Mouse (Mus musculus): ENCODE results near the gene Lcn5. TPM values are rescaled to one million over a fixed set of nuclear protein-coding genes. Genes with fewer than 3 reads are reported as not detected.
"Not testable (repeated sequence)": the region's sequence is repeated elsewhere in the genome, so short reads cannot be mapped to it uniquely, and the experiment has no call there.

Lcn5 gene
- polyA plus RNA-seq, 1 experiment: not detected

DNA sequence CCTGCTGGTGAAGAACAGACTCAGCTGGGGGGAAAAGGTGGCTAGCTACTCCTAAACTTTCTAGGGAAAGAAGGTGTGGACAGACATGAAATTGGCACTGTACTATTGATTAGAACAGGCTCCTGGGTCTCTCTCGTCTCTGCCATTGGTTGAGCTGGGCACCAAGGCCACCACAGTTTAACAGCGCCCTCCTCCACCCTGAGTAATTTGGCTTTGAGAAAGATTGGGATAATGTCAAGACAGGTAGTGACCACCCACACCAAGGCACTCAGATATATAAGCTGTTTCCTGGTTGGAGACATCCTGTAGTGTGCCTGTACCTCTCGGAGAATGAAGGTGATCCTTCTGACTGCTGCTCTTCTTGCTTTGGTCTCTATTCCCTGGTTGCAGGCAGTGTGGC is 18.7 kb downstream of the Lcn5 start, which contains the start of gene Lcn6:
Gene Lcn6 (plus strand): TSS at position 301 of the 400 bp plus-strand sequence.
- no peak within 1 kb of the TSS for H3K27ac ChIP-seq (ENCODE audit: control insufficient read depth, insufficient read depth, low read depth, low read length)
- no peaks in the 10 kb centered on the region for H3K36me3 ChIP-seq (ENCODE audit: control insufficient read depth, insufficient read depth, low read length)
- H3K4me1 ChIP-seq (ENCODE audit: control insufficient read depth, insufficient read depth, low read length): no peaks in the 10 kb centered on the region
- no peak within 1 kb of the TSS for H3K4me3 ChIP-seq (ENCODE audit: control insufficient read depth, low read depth, low read length)
- H3K27me3 ChIP-seq (ENCODE audit: control insufficient read depth, insufficient read depth, low read length): no peaks in the 10 kb centered on the region
- TF ChIP-seq CTCF (IDR thresholded peaks at IDR 0.05; ENCODE audit: control insufficient read depth, insufficient read depth, insufficient replicate concordance, low read depth, low read length): no peak
- no peak for TF ChIP-seq POLR2A (IDR thresholded peaks at IDR 0.05; ENCODE audit: control insufficient read depth, low read depth, low read length)

DNA sequence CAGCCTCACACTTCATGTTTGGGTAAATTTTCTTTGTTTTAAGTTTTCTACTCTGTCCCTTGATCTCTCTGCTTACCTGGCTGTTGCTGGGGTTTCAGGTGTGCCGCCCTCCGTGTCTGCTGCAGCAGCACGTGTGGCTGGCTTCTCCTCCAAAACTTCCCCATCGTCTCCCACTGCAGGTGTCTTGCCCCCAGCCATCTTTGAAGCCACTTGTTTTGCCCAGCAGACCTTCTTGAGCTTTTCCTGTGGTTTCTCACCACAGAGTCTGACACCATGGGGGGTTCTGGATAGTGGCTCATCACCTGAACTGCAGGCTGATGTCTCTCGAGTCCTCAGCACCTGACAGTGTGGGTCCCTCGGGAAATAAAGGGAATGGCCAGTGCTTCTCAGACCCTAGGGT is 21.8 kb downstream of the Lcn5 start:
- Histone ChIP-seq H3K4me3 (ENCODE audit: control insufficient read depth, low read depth, low read length) (no peak overlapping the region), H3K27me3 (ENCODE audit: control insufficient read depth, insufficient read depth, low read length) (no peaks in the 10 kb centered on the region), H3K27ac (ENCODE audit: control insufficient read depth, insufficient read depth, low read depth, low read length) (no peak overlapping the region), H3K4me1 (ENCODE audit: control insufficient read depth, insufficient read depth, low read length) (no peaks in the 10 kb centered on the region), H3K36me3 (ENCODE audit: control insufficient read depth, insufficient read depth, low read length) (no peaks in the 10 kb centered on the region)
- no peak for TF ChIP-seq POLR2A (IDR thresholded peaks at IDR 0.05; ENCODE audit: control insufficient read depth, low read depth, low read length)
- TF ChIP-seq CTCF (IDR thresholded peaks at IDR 0.05; ENCODE audit: control insufficient read depth, insufficient read depth, insufficient replicate concordance, low read depth, low read length): no peak

DNA sequence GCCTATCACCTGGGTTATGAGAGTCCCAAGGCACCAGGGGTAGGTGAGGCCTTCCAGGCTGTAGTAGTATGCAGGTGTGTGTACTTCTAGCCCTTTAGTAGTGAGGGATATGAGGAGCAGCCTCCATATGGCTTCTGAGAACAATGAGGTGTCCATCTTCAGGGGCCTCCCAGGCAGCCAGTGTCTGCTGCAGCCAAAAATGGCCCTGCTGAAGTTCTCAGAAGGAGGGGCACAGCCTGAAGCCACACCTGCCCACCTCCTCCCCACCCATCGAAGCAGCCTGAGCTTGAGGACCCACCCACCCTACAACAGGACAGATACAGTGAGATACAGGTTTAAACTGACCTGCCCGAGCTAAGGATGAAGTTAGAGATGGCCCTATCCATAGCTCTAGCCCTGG is 24.7 kb downstream of the Lcn5 start, which contains the start of gene Lcn10:
Gene Lcn10 (plus strand): TSS at position 301 of the 400 bp plus-strand sequence.
- Histone ChIP-seq H3K4me1 (ENCODE audit: control insufficient read depth, insufficient read depth, low read length) (no peaks in the 10 kb centered on the region), H3K36me3 (ENCODE audit: control insufficient read depth, insufficient read depth, low read length) (no peaks in the 10 kb centered on the region), H3K4me3 (ENCODE audit: control insufficient read depth, low read depth, low read length) (no peak within 1 kb of the TSS), H3K27me3 (ENCODE audit: control insufficient read depth, insufficient read depth, low read length) (no peaks in the 10 kb centered on the region), H3K27ac (ENCODE audit: control insufficient read depth, insufficient read depth, low read depth, low read length) (no peak within 1 kb of the TSS)
- TF ChIP-seq POLR2A (IDR thresholded peaks at IDR 0.05; ENCODE audit: control insufficient read depth, low read depth, low read length) (no peak), CTCF (IDR thresholded peaks at IDR 0.05; ENCODE audit: control insufficient read depth, insufficient read depth, insufficient replicate concordance, low read depth, low read length) (no peak)

DNA sequence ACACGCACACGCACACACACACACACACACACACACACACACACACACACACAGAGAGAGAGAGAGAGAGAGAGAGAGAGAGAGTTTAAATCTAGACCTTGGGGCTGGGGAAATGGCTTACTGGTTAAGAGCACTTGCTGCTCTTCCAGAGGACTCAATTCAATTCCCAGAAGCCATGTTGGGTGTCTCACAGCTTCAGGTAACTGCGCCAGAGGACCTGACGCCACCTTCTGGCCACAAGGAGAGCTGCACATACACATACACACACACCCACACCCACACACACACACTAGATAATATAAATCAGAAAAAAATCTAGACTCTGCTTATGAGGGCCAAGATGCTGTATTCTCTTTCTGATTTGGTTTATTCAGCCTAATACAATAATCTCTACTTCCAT is 29.2 kb downstream of the Lcn5 start:
- Histone ChIP-seq H3K27ac (ENCODE audit: control insufficient read depth, insufficient read depth, low read depth, low read length) (no peak overlapping the region), H3K4me1 (ENCODE audit: control insufficient read depth, insufficient read depth, low read length) (no peaks in the 10 kb centered on the region), H3K36me3 (ENCODE audit: control insufficient read depth, insufficient read depth, low read length) (no peaks in the 10 kb centered on the region), H3K4me3 (ENCODE audit: control insufficient read depth, low read depth, low read length) (no peak overlapping the region), H3K27me3 (ENCODE audit: control insufficient read depth, insufficient read depth, low read length) (no peaks in the 10 kb centered on the region)
- TF ChIP-seq CTCF (IDR thresholded peaks at IDR 0.05; ENCODE audit: control insufficient read depth, insufficient read depth, insufficient replicate concordance, low read depth, low read length) (peak; percentile 37; the same call in 1 of the 2 replicates), POLR2A (IDR thresholded peaks at IDR 0.05; ENCODE audit: control insufficient read depth, low read depth, low read length) (no peak)

DNA sequence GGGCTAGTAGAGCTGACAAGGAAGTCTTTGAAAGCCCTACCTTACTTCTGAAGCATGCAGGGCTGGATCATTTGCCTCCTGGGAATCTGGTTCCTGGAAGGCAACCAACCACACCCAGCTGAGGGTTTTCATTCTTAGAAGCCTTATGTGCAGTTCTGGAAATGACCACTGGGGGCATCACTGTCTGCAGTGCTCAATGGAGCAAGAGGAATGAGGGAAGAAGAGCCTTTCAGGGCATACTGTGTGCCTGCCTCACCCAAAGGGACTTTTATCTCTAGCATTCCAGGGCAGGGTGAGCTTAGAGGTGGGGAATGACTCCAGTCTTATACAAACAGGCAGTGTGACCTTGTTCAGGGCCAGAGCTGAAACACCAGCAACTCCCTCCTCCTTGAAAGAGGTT is 36.9 kb downstream of the Lcn5 start:
- TF ChIP-seq CTCF (IDR thresholded peaks at IDR 0.05; ENCODE audit: control insufficient read depth, insufficient read depth, insufficient replicate concordance, low read depth, low read length): peak; percentile 56; the same call in 1 of the 2 replicates
- no peak for TF ChIP-seq POLR2A (IDR thresholded peaks at IDR 0.05; ENCODE audit: control insufficient read depth, low read depth, low read length)

DNA sequence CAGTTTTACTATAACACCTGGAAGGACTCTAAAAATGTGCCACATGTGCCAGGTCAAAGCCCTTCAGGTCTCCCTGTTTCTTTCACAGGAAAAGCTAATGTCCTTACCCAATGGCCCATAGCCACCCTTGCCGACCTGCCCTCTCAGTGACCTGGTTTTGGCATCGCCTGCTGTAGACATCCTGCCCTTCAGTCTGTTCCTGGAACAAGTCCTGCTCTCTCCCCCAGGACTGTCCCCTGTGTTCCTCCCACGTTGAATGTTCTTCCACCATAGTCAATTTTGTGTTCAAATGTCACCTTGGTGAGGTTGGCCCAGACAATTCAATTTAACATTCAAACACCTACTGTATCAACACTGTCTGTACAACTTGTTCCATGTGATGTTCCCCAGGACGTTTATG is 39.2 kb downstream of the Lcn5 start:
- no peaks in the 10 kb centered on the region for H3K4me1 ChIP-seq (ENCODE audit: control insufficient read depth, insufficient read depth, low read length)
- TF ChIP-seq POLR2A (IDR thresholded peaks at IDR 0.05; ENCODE audit: control insufficient read depth, low read depth, low read length) (no peak), CTCF (IDR thresholded peaks at IDR 0.05; ENCODE audit: control insufficient read depth, insufficient read depth, insufficient replicate concordance, low read depth, low read length) (no peak)
- H3K4me3 ChIP-seq (ENCODE audit: control insufficient read depth, low read depth, low read length): no peak overlapping the region
- no peak overlapping the region for H3K27ac ChIP-seq (ENCODE audit: control insufficient read depth, insufficient read depth, low read depth, low read length)
- no peaks in the 10 kb centered on the region for H3K36me3 ChIP-seq (ENCODE audit: control insufficient read depth, insufficient read depth, low read length)
- H3K27me3 ChIP-seq (ENCODE audit: control insufficient read depth, insufficient read depth, low read length): no peaks in the 10 kb centered on the region

More for the DNA sequence above, 36.9 kb downstream of the Lcn5 start:
- Histone ChIP-seq H3K27ac (ENCODE audit: control insufficient read depth, insufficient read depth, low read depth, low read length) (no peak overlapping the region), H3K36me3 (ENCODE audit: control insufficient read depth, insufficient read depth, low read length) (no peaks in the 10 kb centered on the region), H3K4me1 (ENCODE audit: control insufficient read depth, insufficient read depth, low read length) (no peaks in the 10 kb centered on the region), H3K27me3 (ENCODE audit: control insufficient read depth, insufficient read depth, low read length) (no peaks in the 10 kb centered on the region), H3K4me3 (ENCODE audit: control insufficient read depth, low read depth, low read length) (no peak overlapping the region)

DNA sequence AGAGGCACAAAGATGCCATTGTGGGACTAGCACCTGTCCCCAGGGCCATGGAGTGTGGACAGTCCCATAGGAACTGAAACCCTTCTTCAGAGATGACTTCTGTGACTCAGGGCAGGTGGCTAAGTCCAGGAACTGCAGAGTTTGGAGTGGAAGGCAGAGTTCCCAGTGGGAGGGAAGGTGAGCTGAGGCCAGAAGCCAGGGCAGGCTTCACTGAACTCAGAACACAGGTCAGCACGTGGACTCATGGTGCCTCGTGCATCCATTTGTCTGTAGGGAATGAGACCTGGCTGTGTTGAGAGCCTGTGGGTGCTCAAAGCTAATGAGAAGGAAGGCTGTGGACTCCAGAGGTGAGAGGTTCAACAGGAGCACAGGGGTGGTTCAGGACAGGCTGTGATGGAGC is 40.9 kb downstream of the Lcn5 start:
- Histone ChIP-seq H3K27ac (ENCODE audit: control insufficient read depth, insufficient read depth, low read depth, low read length) (no peak overlapping the region), H3K4me1 (ENCODE audit: control insufficient read depth, insufficient read depth, low read length) (no peaks in the 10 kb centered on the region), H3K36me3 (ENCODE audit: control insufficient read depth, insufficient read depth, low read length) (no peaks in the 10 kb centered on the region), H3K4me3 (ENCODE audit: control insufficient read depth, low read depth, low read length) (no peak overlapping the region), H3K27me3 (ENCODE audit: control insufficient read depth, insufficient read depth, low read length) (no peaks in the 10 kb centered on the region)
- TF ChIP-seq POLR2A (IDR thresholded peaks at IDR 0.05; ENCODE audit: control insufficient read depth, low read depth, low read length) (no peak), CTCF (IDR thresholded peaks at IDR 0.05; ENCODE audit: control insufficient read depth, insufficient read depth, insufficient replicate concordance, low read depth, low read length) (no peak)

DNA sequence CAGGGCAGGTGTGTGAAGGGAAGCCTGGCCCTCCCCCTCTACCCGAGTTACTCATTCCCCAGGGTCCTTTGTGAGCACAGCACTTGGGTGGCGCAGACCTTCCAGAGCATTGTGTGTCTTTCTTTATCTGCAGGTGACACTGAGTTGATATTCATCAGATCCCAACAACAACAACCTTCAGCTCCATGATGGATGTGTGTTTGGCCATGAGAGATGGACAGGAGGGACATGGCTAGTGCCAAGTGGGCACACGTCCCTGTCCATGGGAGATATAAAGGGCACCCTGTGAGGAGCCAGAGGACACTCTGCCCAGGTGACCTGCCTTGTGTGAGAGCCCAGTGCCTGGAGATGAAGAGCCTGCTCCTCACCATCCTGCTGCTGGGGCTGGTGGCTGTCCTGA is 42.0 kb downstream of the Lcn5 start, which contains the start of gene Obp2a:
Gene Obp2a (plus strand): TSS at position 301 of the 400 bp plus-strand sequence.
- H3K27ac ChIP-seq (ENCODE audit: control insufficient read depth, insufficient read depth, low read depth, low read length); H3K36me3 ChIP-seq (ENCODE audit: control insufficient read depth, insufficient read depth, low read length); H3K27me3 ChIP-seq (ENCODE audit: control insufficient read depth, insufficient read depth, low read length); H3K4me3 ChIP-seq (ENCODE audit: control insufficient read depth, low read depth, low read length); H3K4me1 ChIP-seq (ENCODE audit: control insufficient read depth, insufficient read depth, low read length): not testable (repeated sequence)

All from testis, adult 2 months (tissue).